Mouse (Mus musculus) frontal cortex, postnatal 36 days (tissue): ENCODE measurements around the gene 2010111I01Rik.
"Not testable (repeated sequence)": the region's sequence is repeated elsewhere in the genome, so short reads cannot be mapped to it uniquely, and the experiment has no call there.

Experiments
- DNase-seq, 2 experiments: peaks; one replicate each; pipeline ENCODE4 v3.0.0; 2022; ENCODE audit warnings: low spot score in 2 of 2

2010111I01Rik gene

DNA sequence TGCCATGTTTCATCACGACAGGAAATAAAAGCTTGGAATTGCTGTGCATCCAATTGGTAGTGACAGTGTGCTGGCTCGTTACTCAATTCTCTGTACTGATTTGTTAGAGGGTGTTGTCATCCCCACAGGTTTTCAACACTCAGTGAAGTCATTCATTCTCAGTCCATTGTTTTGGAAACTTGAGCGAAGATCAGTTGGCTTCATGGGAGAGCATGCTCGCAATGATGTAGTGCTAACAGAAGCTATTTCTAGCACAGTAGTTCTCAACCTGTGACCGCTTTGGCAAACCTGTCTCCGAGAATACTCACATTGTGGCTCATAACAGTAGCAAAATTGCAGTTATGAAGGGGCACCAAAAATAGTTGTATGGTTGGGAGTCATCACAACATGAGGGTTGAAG lies 8.7 kb upstream of the 2010111I01Rik start:
- no peak for DNase-seq

DNA sequence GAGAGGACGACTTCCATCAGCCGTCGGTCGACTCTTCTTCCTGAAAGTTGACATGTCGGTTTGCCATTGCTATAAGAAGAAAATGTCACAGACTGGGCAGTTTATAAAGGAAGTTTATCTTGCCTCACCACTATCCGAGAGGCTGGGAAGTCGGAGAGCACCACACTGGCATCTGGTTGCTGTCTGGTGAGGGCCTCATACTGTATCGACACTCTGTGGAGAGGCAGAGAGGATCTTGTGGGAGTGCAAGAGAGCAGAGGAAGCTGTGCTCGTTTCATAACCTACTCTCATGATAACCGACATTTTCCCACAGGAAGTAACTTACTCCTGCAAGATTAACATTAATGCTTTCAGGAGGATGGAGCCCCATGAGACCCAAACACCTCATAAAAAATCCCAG lies 7.9 kb upstream of the 2010111I01Rik start:
- DNase-seq: no peak

DNA sequence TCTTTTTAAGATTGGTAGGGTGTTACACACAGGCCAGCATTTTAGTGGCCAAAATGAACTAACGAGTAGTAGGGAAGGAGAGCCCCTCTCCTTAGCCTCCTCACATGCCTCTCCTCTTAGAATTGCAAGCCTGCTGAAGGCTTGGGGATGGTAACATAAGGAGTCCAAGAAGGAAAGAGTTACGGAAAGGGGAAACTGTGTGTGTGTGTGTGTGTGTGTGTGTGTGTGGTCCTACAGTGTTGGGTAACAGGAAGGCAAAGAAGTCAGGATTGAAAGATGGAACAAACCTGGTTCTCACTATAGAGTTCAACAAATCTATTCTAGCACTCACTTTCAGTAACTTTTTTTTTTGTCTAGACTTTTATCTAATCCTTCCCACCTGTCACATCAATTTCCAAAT lies 1.3 kb upstream of the 2010111I01Rik start:
- DNase-seq: no peak

DNA sequence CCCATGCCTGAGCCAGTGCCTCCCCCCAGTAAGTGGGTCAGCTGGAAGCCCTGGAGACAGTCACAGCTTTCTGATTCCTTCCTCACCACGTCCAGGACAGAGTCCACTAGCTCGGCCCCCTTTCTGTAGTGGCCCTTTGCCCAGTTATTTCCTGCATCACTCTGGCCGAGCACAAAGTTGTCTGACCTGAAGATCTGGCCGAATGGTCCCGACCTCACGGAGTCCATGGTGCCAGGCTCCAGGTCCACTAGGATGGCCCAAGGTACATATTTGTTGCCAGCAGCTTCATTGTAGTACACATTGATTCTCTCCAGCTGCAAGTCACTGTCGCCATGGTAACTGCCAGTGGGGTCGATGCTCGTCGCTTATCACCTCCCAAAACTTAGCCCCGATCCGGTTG lies 3.5 kb downstream of the 2010111I01Rik start:
- DNase-seq: no peak

DNA sequence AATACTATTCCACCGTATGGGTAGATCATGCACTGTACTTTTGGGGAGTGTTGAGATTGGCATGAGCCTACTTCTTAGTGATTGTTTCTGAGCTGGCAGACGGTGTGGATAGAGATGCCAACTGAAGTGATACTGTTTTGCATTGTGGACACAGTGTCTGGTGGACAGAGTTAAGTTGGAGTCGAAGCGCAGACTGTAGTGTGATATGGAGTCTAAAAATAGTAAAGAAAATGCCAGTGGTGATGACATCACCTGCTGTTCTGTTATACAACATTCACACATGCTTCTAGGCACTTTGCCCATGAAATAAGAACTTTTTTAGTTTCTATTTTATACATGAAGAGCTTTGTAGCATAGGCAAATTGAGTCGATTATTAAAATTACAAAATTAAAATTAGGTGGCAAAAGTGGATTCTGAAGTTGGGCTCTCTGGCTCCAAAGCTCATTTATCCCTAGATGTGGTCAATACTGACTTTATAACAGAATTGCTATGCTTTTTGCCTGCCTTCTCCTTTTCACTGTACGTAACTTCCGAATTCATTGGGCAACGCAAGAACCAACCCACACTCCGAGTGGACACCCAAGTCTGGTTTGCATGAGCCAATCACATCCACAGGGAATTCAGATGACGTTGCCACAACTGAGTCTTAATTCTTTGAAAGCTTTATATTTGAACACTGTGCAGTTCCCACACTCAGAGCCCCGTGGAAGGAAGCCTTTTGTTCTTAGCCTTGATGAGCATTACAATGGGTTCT lies 6.0 kb downstream of the 2010111I01Rik start:
- DNase-seq: peak; percentile 22 to 52

DNA sequence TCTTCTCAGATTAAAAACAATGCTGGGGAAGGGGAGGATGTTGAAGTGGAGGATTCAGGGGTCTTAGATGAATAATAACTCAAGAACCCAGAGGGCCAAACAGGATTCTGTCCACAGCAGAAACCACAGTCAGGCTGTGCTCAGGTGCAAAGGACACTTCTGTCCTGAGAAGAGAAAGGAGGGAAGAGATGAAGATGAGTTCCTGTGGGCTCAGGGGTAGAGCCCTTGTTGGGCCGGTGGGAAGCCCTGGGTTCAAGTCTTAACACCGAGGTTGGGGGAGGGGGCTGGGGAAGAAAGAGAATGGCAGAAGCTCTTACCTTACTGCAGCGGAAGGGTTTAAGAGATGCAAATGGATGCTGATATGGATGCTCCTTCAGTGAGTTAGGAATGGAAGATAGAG lies 7.7 kb downstream of the 2010111I01Rik start:
- DNase-seq: no peak

DNA sequence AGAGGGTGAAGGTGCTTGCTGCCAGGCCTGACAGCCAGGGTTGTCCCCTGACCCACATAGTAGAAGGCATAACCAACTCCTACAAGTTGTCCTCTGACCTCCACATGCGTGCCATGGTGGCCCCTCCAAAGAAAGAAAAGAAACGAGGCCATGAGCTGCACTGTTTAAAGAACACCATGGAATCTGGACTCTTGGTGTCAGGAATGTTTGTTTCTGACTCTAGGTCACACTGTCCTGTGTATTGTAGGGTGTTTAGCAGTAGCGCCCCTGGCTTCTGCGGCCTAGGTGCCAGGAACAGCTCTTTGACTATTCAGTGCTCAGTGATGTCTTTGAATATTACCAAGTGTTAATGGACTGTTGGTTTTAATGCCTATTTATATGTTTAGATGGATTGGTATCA lies 8.4 kb downstream of the 2010111I01Rik start:
- no peak for DNase-seq

DNA sequence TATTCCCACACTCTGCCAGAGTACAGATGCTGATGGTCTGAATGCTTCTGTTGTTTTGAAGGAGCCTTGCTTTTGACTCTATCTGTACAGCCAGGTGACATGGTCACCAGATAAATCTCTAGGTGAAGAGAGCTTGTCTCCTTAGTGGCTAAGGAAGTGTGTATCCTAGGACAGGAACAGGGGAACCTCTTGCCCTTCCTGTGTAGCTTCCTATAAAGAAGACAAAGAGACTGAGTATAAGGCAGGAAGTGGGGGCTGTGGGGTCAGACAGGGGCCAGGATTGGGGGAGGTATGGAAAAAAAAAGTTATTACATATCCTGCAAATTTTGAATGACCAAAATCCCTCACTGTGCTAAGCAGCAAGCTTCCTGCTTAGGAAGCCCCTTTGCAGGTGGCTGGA lies 13.4 kb downstream of the 2010111I01Rik start:
- DNase-seq: no peak

DNA sequence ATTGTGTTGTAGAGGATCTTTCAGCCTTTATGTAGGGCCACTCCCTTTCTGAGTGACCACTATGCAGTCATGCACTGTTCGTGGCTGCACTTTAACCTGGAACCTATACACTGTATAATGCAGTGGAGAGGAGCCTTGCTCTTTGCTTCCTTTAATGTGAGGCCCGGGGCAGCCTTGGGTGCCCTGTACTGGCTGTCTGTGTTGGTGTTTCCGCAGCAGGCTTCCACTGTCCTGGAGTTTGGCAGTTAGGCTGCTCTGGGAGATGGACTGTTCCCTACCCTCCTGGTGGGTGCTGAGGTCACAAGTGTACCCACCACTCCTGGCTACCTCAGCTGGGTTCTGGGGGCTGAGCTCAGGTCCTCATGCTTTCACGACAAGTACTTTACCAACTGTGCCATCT lies 14.1 kb downstream of the 2010111I01Rik start:
- DNase-seq: no peak

DNA sequence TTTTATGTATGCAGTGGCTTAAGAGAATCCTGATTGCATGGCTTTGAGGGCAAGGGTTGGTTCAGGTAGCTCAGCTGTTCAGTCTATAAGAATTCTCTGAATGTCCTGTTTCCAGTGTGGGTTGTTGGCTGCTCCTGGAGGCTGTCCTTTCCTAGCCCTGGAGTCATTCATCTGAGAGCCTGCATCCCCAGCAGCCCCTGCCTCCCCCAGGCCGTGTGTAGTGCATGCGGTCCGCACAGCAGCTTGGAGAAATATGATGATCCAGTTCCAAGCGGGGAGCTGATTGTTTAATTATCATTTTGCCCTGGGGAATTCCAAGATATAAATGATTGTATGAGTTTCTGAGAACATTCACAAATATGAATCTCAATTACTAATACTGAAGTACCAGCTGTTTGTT lies 14.5 kb downstream of the 2010111I01Rik start:
- no peak for DNase-seq

DNA sequence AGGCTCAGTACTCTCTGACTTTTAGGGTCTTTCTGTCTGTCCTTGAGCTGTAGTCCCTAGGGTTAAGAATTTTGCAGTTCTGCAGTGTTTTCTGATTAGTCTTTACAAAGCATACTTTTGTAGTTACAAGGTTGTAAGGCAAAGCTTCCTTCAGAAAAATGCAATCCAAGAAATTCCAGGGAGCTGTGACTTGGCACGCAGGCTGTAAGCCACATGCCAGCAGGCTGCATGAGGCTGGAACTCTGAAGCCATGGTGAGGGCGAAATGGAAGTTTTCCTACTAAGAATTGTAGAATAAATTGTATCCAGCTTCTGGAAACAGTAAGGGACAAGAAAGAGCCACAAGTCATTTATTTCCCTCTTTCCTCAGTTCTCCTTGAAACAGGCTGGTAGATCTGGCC lies 15.4 kb downstream of the 2010111I01Rik start:
- DNase-seq: peak in 1 of 2 experiments; percentile 29

DNA sequence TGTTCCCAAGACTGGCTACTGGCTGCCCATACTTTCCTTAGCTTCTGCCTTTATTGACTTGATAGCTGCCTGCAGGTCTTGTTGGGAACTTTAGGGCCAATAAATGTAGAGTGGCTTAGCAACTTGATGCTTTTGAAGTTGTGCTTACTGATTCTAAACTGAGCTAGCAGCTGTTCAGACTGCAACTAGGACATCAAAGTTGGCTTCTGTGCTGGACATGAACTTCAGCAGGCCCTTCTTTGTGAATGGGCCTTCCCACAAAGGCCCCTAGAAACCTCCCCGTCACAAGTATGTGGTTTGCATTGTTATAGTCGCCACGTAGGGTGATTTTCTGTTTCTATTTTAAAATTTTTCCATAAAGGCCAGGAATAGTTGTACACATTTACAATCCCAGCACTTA lies 19.8 kb downstream of the 2010111I01Rik start:
- no peak for DNase-seq

DNA sequence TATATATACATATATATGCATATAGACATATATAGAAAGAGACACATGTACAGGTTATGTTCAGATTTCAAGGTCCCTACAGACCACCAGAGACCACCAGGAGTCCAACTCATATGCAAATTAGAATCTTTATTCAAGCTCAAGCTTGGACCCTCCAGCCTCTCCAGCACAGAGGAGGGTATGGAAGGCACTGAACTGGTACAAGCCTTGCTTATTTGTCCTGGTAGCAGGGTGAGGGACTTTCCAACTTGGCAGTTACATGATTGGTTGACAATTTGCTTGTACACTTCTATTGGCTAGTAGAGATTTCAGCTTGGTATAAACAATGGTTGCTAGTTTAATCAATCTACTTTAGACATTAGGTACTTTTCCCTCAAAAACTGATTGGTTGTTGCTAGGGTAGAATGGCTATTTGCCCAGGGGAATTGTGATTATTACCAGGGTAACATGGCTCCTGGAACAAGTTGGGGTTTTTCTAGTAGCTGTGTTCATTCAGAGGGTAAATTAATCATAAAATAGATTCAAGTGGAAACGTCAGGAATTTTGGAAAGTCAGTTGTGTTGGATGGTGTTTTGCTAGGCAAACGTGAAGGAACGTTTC lies 25.3 kb downstream of the 2010111I01Rik start:
- DNase-seq: no peak

DNA sequence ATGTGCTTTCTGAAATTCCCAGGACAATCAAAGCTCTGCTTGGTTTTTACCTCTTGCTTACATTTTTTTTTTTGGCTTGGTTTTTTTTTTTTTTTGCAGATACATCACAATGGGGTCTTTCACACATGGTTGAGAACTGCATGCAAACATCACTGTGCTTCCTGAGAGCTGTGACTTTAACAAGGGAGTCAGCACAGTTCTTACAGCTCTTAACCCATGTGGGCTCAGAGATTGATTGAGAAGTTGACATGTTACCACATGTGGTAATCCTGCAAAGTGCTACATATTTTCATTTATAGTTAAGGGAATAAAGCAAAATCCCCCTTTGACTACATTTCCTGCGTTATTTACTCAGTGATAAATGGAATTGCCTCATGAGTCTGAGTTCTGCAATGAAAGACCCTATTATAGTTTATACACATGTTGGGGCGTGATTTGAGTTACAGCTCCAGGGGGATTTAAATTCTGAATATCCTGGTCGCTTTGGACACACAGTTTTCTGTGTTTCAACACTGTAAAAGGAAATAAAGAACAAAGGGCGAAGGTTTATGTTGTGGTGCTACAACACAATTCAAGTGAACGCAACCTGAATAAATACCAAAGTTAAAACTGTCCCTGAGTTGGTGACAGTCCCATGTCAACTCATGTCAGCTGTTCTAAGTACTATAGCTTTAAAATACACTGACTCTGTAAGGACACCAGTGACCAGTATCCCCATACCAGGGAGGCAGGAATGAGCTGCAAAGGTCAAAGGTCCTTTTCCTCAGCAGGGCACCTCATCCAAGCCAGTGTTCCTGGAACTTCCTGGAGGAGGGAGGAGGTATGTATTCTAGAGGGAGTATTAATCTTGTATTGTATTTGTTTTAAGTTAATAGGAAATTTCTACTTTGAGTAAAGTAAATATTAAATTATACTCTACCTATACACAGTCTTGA lies 29.1 kb downstream of the 2010111I01Rik start:
- no peak for DNase-seq

DNA sequence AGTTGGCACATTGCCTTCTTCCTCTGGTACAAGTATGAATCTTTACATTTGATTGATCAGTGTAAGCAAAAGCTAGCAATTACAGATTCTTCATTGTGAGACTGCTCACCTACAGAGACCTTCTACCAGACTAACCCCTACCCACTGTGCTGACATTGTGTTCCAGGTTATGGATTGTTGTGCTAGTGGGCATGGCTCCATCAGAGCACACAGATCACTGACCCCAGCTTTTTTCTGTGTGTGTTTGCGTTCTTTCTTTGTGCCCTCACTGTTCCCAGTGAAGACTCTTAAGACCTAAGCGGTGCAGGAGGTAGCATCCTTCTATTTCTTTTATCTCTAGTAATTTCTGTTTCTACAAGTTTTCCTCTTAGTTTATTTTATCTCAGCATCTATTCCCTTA lies 32.1 kb downstream of the 2010111I01Rik start:
- no peak for DNase-seq

DNA sequence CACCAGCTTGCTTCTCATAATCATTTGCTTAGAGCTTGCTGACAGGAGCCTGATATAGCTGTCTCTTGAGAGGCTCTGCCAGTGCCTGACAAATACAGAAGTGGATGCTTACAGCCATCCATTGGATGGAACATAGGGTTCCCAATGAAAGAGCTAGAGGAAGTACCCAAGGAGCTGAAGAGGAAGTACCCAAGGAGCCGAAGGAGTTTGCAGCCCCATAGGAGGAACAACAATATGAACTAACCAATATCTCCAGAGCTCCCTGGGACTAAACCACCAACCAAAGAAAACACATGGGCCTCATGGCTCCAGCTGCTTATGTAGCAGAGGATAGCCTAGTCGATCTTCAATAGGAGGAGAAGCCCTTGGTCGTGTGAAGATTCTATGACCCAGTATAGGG lies 42.8 kb downstream of the 2010111I01Rik start:
- not testable (repeated sequence) for DNase-seq

DNA sequence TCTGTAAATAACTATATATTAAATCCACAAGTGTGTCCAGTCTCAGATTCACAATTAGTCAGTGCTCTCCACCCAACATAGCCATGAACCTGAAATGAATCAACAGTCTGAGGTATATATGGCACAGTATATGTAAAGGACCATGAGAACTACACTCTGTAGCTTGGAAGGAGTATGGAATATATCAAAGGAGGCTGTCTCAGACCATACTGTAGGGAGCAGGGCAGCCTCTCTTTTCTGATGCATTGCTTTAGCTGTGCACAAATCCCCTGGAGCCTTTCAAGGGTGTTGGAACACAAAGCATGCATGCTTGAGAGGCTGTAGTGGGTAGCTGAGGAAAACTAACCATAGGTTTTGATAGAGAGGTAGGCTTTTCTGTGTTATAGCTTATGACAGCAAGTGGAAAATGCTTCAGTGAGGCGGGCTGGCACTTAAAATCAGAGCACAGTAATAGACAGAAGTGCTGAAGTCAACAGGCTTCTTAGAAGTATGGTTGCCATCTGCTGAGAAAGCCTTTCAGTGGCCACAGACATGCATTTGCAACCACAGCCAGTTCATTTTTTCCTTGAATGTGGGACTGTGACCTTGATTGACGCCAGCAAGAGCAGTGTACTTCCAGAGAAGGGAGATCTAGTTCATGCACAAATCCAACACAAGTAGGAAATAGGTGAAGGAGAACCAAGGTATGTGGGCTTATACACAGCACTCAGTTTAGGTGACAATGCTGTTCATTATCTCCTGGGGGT lies 45.8 kb downstream of the 2010111I01Rik start:
- DNase-seq: no peak

DNA sequence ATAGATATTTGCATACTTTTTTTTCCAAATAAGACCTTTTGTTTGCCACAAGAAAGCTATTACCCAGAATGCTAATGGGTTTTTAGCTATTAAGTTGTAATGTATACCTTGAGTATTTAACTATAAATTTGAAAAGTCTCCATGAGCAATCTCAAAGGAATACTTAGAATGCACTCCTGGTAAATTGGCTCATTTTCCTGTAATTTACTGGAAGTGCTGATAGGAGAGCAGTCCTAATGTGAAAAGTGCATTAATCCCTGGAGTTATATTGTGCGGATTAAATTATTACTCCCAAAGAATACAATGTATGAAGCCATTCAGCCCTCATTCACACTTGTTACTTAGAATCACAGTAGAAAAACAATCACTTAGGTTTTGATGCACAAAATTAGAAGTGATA lies 49.7 kb downstream of the 2010111I01Rik start:
- no peak for DNase-seq

DNA sequence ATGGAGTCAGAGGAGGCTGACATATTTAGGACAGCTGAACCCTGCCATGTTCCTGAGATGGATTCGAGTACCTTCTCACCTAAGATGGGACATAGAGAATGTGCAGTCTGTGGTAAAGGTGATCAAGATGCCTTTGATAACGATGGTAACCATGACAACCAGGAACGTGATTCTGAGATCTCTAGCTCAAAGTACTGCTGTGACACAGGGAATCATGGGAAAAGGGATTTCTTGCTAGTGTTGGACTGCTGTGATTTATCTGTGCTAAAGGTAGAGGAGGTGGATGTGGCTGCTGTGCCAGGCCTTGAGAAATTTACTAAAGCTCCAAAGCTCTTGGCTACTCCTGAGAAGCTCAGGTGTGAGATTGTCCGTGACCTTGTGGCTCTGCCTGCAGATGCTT lies 50.7 kb downstream of the 2010111I01Rik start:
- DNase-seq: no peak

DNA sequence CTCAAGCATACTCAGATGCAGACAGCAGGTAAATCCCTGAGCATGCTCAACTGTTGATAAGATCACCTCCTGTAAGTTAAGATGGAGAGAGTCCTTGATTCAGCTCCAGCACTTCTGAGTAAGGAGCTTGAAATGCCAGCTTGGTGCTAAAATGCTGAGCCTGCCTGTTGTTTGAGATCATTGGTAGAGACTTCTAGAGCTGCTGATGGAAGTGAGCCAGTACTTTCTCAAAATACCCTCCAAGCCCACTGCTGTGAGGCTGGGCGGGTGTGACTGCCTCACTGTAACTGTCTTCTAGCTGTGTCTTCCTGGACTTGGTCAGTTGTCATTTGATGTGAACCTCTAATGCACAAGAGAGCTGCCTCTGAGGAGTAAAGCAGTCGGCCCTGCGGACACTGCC lies 51.4 kb downstream of the 2010111I01Rik start:
- DNase-seq: peak; percentile 51 to 73

DNA sequence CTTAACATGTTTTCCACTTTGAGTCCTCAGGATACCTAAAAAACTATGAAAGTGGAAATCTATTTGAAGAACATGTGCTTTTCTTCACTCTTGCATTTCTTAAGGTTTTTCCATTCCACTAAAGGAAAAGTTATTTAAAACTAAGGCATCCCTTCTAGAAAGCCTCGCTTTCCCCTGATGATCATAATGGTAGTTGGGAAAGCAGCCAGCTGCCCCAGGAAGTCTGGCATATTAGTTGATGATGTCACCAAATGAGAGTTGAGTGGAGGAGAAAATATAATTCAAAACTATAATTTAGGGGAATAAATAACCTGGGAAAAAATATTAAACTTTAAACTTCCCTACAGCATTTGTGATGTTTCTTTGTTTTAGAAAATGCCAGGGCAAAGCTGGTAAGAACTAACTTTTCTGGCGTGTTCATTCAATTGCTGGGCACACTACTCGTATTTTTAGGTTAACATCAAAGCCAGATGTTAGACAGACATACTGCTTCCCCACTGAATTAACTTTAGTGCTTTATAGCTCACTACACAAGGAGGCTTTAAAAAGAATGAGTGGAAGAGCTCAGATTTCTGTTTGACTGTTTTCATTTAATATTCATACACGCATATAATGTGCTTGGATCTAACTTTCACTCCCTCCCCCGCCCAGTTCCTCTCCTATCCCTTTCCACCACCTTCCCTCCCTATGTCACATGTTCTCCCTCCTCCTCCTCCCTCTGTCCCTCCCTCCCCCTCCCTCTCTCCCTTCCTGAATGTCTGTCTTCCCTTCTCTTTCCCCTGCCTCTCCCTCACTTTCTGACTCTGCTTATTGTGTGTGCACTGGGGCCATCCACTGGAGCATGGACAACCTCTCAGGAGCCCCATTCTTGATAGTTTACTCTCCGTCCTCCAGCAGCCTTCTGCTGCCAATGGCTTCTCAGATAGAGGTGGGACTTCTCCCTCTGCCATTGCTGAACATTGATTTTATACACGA lies 58.8 kb downstream of the 2010111I01Rik start:
- DNase-seq: no peak
